Mouse (Mus musculus) ES-E14 (cell line): ENCODE data around the gene Mfsd7a.

Source experiments
- HCFC1 ChIP-seq: IDR thresholded peaks from 2 replicates; pipeline ENCODE4 v1.6.1; 2012; ENCODE audit warnings: low read length, inconsistent platforms, borderline replicate concordance; ENCODE audit not compliant: insufficient read depth
- MAFK ChIP-seq: IDR thresholded peaks from 2 replicates; pipeline ENCODE4 v1.6.1; 2014; ENCODE audit warnings: mild to moderate bottlenecking, low read depth, low read length, inconsistent platforms; ENCODE audit not compliant: insufficient read depth
- ZC3H11A ChIP-seq: IDR thresholded peaks from 2 replicates; pipeline ENCODE4 v1.6.1; 2012; ENCODE audit warnings: low read depth, mild to moderate bottlenecking, inconsistent platforms, low read length, borderline replicate concordance
- ZNF384 ChIP-seq: IDR thresholded peaks from 2 replicates; pipeline ENCODE4 v1.6.1; 2012; ENCODE audit warnings: low read depth, low read length, inconsistent platforms

GRCm38 (mm10) chr5:108451611-108452010, 2.9 kb upstream of the Mfsd7a start:
- TF ChIP-seq MAFK, result no peak
- TF ChIP-seq ZC3H11A, result no peak
- TF ChIP-seq HCFC1, result no peak
- no peak for TF ChIP-seq ZNF384
